20 mouse cellular contexts compared by ENCODE assay signal in the genomic region with DNA sequence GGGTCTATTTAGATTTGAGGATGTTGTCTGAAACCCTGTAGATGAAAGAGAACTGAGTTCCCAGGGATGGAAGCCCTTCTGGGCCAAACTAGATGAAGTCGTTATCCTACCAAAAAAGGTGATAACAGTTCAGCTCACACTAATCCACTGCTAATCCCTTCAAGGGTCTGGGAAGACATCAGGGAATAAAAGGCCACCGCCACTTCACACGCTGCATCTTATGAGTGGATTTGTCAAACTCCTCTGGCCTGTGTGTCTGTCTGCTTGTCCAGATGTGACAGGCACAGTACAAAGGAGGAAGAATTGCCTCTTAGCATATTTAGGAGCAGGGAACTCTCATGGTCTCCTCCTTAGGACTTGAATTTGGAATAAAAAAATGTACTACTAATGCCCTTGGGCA.
"Had no signal": no experiment of that assay in that cellular context is flagged by ENCODE, and none has a peak within 500 bp of the region (broad histone marks: within the 10 kb centered on the region; RNA-seq: fewer than 3 reads in every experiment).

No protein-coding gene starts in this region.

- H3K27me3 ChIP-seq: liver, embryonic 12.5 days; neural tube, embryonic 13.5 days; neural tube, embryonic 15.5 days; stomach, embryonic 15.5 days had no signal

- H3K27ac ChIP-seq: liver, embryonic 12.5 days; liver, embryonic 14.5 days; midbrain, embryonic 12.5 days; neural tube, embryonic 13.5 days; neural tube, embryonic 15.5 days; stomach, embryonic 15.5 days; stomach, postnatal 0 days had no signal

- ATAC-seq: liver, embryonic 12.5 days had no signal

- H3K36me3 ChIP-seq: liver, embryonic 12.5 days; midbrain, embryonic 12.5 days; neural tube, embryonic 13.5 days; neural tube, embryonic 15.5 days; stomach, embryonic 15.5 days had no signal

- H3K9me3 ChIP-seq: liver, embryonic 12.5 days; midbrain, embryonic 12.5 days; neural tube, embryonic 13.5 days; neural tube, embryonic 15.5 days; stomach, embryonic 15.5 days had no signal

- DNase-seq: lung, adult 18-20 months; lung, embryonic 14.5 days; lung, postnatal 10 days; lung, postnatal 4 days; retina, postnatal 1 day; right cerebral cortex, adult 18-20 months; right cerebral cortex, postnatal 25 days; right cerebral cortex, postnatal 4 days; spleen, adult 18-20 months; thymus, adult 2 months; thymus, postnatal 25 days; thymus, postnatal 4 days had no signal

- H3K4me1 ChIP-seq: liver, embryonic 12.5 days; stomach, embryonic 15.5 days had no signal

- H3K4me3 ChIP-seq: liver, embryonic 12.5 days; midbrain, embryonic 12.5 days; myocyte; neural tube, embryonic 13.5 days; neural tube, embryonic 15.5 days; stomach, embryonic 15.5 days had no signal

- H3K4me2 ChIP-seq: liver, embryonic 12.5 days; lung, embryonic 14.5 days; midbrain, embryonic 12.5 days; neural tube, embryonic 13.5 days; neural tube, embryonic 15.5 days; stomach, embryonic 15.5 days had no signal

- H3K9ac ChIP-seq: liver, embryonic 12.5 days; liver, embryonic 14.5 days; lung, embryonic 14.5 days; midbrain, embryonic 12.5 days; neural tube, embryonic 13.5 days; neural tube, embryonic 15.5 days; stomach, embryonic 15.5 days had no signal
